Mouse (Mus musculus) heart, embryonic 10.5 days (tissue): ENCODE results near the gene Dpep2nb. TPM values are rescaled to one million over a fixed set of nuclear protein-coding genes. Genes with fewer than 3 reads are reported as not detected.

Experiments
- DNase-seq: peaks from one replicate; pipeline ENCODE4 v3.0.0-alpha.2; 2017; ENCODE audit warnings: low spot score
- H3K27ac ChIP-seq: fragments of 300-500 bp; sonication (generic); 2 replicates; pipeline ENCODE4 v1.5.1; 2016; ENCODE audit warnings: mild to moderate bottlenecking
- H3K27me3 ChIP-seq: fragments of 300-500 bp; sonication (generic); 2 replicates; pipeline ENCODE4 v1.6.1; 2016; ENCODE audit warnings: mild to moderate bottlenecking; ENCODE audit not compliant: poor library complexity, insufficient read depth, severe bottlenecking
- H3K36me3 ChIP-seq: fragments of 300-500 bp; sonication (generic); 2 replicates; pipeline ENCODE4 v1.6.1; 2016; ENCODE audit warnings: mild to moderate bottlenecking, moderate library complexity
- H3K4me1 ChIP-seq: fragments of 300-500 bp; sonication (generic); 2 replicates; pipeline ENCODE4 v1.6.1; 2016; ENCODE audit warnings: mild to moderate bottlenecking
- H3K4me3 ChIP-seq: fragments of 300-500 bp; sonication (generic); 2 replicates; pipeline ENCODE4 v1.5.1; 2016; ENCODE audit warnings: mild to moderate bottlenecking, moderate library complexity
- H3K9me3 ChIP-seq: fragments of 300-500 bp; sonication (generic); 2 replicates; pipeline ENCODE4 v1.6.1; 2016; ENCODE audit warnings: mild to moderate bottlenecking, moderate library complexity
- WGBS: fragments of 180-500 bp; shearing (Covaris S2); methylation state at CpG from one replicate; pipeline ENCODE4 v1.1.7; 2016; 5-methylcytosine and 5-hydroxymethylcytosine counted together
- polyA plus RNA-seq: library from polyadenylated mRNA; unstranded; fragments of >200 nt; fragmentation: Nextera tagmentation; extraction: Ambion mirVana; gene quantifications from 2 replicates; pipeline ENCODE4 v1.2.1, GENCODE M21; 2016

Gene Dpep2nb
- polyA plus RNA-seq, result 0.31 TPM in 1 of 2 replicates, not detected in the other

DNA sequence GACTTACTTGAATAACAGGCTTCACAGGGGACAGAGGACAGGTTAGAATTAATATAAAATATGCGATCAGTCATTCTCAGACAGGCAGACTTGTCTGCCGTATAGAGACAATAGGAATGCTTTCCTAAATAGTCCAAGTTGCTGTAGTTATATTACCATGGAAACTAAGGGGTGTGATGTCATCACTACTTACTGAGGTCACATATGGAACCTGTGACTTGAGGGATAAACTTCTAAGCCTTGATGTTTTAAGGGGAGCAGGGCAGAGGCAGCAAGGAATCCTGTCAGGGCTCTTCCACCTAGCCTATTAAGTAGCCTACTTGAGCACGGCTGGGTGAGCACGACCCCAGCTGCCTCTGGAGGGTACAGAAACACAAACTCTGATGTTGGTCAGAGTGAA lies at the start of gene Dpep2nb:
Gene Dpep2nb, minus strand, starts transcription at position 101 of the 400 bp plus-strand sequence.
- H3K36me3 ChIP-seq, result 0 out of 2 replicates have a peak, but pooled peaks cover 4% of the 10 kb centered on the region
- H3K27me3 ChIP-seq, result no peaks in the 10 kb centered on the region
- H3K4me1 ChIP-seq, result peaks cover 13% of the 10 kb centered on the region
- DNase-seq, result no peak
- no peak within 1 kb of the TSS for H3K27ac ChIP-seq
- no peaks in the 10 kb centered on the region for H3K9me3 ChIP-seq
- 82% methylated on average over 4 of the region's 4 CpGs for WGBS
- H3K4me3 ChIP-seq, result no peak within 1 kb of the TSS

DNA sequence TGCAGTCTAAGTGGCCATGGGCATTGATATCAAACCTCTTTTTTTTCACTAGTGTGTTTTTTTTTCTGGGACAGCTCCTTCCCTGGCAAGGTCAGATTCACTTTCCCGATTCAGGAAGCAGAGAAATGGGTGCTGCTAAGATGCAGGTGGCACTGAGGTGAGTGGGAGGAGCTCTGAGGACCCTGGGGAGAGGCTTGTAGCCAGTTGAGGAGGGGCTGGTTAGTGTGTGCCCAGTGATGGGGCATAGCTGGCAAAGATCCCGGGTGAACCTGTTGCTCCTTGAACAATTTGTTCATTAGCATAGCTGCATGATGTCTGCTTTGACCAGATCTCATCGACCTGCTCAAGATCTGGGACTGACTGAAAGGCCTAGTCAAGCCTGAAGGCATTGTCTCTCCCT lies 49.3 kb upstream of the Dpep2nb start:
- Histone ChIP-seq H3K27ac (no peak overlapping the region), H3K27me3 (no peaks in the 10 kb centered on the region), H3K4me1 (peaks cover 16% of the 10 kb centered on the region), H3K9me3 (no peaks in the 10 kb centered on the region), H3K4me3 (no peak overlapping the region), H3K36me3 (peaks cover 44% of the 10 kb centered on the region)
- 60% methylated on average over 3 of the region's 3 CpGs for WGBS
- no peak for DNase-seq

DNA sequence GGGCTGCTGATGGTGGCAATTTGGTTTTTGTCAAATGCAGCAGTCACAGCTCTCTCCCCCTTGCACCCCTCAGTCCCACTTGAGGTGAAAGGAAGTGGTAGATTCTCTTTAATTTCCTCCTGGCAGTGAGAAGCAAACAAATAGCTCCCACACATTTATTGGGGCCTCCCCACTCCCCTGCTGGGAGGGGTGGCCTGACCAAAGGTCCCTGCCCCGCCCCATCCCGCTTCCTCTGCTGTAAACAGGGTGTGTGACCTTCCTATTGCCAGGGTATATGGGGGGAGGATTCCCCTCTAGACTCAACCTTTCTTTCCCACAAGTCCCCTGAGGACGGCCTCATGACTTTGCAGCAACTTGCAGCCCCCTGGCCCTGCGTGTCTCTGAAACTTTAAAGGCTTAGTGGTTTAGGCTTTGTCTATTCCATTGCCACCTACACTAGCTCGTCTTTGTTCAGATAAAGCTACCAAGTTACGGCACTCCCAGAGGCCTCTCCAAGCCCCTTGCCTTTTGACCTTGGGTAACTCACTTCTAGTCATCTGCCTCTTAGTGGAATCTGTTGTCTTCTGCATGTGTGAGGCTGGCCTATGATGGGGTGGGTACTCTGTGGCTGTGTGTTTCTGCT lies 48.5 kb upstream of the Dpep2nb start:
- H3K27me3 ChIP-seq, result no peaks in the 10 kb centered on the region
- H3K4me3 ChIP-seq, result no peak overlapping the region
- no peak for DNase-seq
- peaks cover 16% of the 10 kb centered on the region for H3K4me1 ChIP-seq
- no peaks in the 10 kb centered on the region for H3K9me3 ChIP-seq
- peaks cover 49% of the 10 kb centered on the region for H3K36me3 ChIP-seq
- no peak overlapping the region; the same call in 1 of the 2 replicates for H3K27ac ChIP-seq
- WGBS, result 62% methylated on average over 6 of the region's 6 CpGs

DNA sequence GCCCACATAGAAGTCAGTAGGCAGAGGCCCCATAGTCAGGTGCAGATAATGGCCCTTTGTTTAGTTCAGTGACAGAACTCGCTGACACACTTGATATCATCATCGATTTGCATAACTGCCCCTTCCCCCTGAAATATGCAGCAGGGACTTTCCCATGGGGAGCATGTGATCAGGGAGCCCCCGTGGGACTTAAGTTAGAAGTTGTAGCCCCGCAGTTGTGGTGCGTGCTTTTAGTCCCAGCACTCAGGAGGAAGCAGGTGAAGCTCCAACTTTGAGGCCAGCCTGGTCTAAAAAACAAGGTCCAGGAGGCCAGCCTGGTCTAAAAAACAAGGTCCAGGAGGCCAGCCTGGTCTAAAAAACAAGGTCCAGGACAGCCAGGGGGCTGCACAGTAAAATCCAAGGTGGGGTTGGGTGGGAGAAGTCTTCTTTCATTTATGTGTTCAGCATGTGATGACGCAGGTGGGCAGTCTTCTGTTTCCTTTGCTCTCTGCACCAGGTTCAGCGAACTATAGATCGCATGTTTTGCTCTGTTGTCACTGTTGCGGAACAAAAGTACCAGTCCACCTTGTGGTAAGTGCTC lies 46.8 kb upstream of the Dpep2nb start:
- no peak for DNase-seq
- peaks cover 5% of the 10 kb centered on the region; the same call in 1 of the 2 replicates for H3K4me1 ChIP-seq
- H3K27ac ChIP-seq, result no peak overlapping the region
- no peak overlapping the region for H3K4me3 ChIP-seq
- 87% methylated on average over 9 of the region's 9 CpGs for WGBS
- no peaks in the 10 kb centered on the region for H3K9me3 ChIP-seq
- H3K27me3 ChIP-seq, result no peaks in the 10 kb centered on the region
- H3K36me3 ChIP-seq, result peaks cover 54% of the 10 kb centered on the region

DNA sequence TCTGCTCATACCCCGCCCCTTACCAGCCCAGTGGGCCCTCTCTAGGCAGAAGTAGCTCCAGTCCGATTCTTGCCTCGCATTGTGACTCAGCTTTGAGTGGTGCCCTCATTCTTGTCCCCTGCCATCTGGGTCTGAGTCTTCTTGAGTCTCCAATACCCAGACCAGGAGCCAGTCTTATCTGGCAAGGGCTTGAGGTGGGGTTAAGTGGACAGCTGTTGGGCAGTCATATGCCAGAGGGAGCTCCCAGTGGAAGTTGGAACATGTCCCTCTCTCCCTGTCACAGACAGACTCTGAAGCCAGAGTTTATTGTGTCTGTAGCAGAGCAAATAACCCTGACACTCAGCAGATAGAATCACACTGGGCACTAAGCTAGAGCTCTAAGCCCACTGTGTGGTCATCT lies 45.3 kb upstream of the Dpep2nb start:
- H3K36me3 ChIP-seq, result peaks cover 62% of the 10 kb centered on the region
- no peak for DNase-seq
- no peak overlapping the region for H3K27ac ChIP-seq
- H3K4me1 ChIP-seq, result peaks cover 9% of the 10 kb centered on the region; the same call in 1 of the 2 replicates
- H3K9me3 ChIP-seq, result no peaks in the 10 kb centered on the region
- 86% methylated on average over 3 of the region's 3 CpGs for WGBS
- H3K27me3 ChIP-seq, result no peaks in the 10 kb centered on the region
- H3K4me3 ChIP-seq, result no peak overlapping the region

DNA sequence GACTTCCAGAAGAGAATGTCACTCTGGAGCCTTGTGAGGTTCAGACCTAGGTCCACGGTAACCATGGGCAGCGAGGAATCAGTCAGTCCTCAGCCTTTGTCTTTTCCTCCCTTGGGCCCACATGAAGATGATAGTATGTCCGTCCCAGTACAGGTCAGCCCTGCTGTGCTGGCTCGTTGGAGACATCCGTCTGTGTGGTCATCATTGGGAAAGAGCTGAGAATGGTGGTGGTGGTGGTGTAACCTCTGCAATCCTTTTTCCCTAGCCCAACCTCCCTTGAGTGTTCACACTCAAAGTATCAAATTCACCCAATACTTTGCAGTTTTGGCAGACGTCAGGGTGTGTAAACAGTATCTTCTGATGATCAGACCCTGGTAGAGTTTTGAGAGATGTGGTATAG lies 44.1 kb upstream of the Dpep2nb start:
- Histone ChIP-seq H3K9me3 (no peaks in the 10 kb centered on the region), H3K27ac (no peak overlapping the region), H3K36me3 (peaks cover 65% of the 10 kb centered on the region), H3K27me3 (no peaks in the 10 kb centered on the region), H3K4me3 (no peak overlapping the region), H3K4me1 (peaks cover 9% of the 10 kb centered on the region; the same call in 1 of the 2 replicates)
- 86% methylated on average over 6 of the region's 6 CpGs for WGBS
- no peak for DNase-seq

DNA sequence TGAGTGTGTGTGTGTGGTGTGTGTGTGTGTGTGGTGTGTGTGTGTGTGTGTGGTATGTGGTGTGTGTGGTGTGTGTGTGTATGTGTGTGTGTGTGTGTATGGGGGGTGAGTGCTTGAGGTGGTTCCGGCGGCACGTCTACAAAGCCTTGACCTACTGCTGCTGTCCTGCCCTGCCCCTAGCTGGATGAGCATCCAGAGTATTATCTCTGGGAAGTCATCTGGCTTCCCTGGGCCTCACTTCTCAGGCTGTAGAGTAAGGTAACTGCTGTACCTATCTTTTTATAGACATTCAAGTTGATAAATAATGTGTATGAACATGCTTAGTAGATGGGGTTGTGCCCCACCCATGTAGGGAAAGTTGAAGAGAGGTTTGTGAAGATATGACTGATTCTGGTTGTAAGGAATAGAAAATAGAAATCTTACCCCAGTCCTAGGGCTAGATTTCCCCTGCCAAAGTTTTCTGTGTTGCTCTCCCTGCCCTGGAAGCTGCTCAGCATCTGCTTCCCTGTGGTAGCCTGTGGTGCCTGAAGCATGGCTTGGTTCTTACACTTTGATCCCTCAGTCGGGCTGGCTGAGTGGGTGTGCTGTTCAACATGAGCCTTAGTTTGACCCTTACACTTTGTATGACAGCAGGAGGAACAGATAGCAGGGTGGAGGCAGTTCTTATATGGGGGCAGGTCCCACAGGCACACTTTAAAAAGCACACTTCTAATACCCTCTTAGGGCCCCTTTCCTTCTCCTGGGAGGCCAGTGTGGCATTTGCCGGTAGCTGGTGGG lies 42.3 kb upstream of the Dpep2nb start:
- Histone ChIP-seq H3K27ac (no peak overlapping the region), H3K36me3 (peaks cover 51% of the 10 kb centered on the region), H3K27me3 (no peaks in the 10 kb centered on the region), H3K4me1 (0 out of 2 replicates have a peak, but pooled peaks cover 4% of the 10 kb centered on the region), H3K9me3 (no peaks in the 10 kb centered on the region), H3K4me3 (no peak overlapping the region)
- 73% methylated on average over 5 of the region's 5 CpGs for WGBS
- DNase-seq, result no peak

DNA sequence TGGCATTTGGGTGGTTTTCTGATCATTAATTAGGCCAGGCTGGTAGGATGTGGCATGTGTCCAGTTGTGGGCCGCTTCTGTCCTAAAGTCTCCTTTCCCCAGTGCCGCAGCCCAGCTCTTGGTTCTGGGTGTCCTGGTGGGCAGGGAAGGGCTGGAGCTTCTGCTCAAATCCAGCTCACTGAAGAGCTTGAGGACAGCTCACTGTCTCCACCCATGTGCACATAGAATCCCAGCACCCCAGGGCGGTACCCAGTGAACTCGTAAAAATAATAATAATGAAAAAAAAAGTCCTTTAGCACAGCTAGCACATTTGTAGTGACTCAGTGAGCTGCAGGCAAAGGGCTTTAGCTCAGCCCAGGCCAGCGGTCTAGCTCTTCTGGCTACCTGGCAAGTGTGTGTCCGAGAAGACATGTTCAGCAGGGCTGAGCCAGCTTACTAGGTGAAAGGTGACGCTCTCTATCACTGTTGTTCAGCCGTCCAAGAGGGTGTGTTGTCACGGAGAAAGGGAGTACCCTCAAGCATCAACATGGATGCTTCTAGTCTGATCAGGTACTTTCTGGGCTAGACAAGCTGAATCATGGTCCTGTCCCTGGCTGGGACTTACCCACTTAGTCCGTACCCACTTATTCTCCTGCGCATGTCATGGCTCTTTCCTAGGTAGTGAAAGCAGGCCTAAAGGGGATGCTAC lies 41.2 kb upstream of the Dpep2nb start:
- WGBS, result 90% methylated on average over 11 of the region's 11 CpGs
- no peak for DNase-seq
- H3K9me3 ChIP-seq, result no peaks in the 10 kb centered on the region
- H3K4me1 ChIP-seq, result 0 out of 2 replicates have a peak, but pooled peaks cover 4% of the 10 kb centered on the region
- no peaks in the 10 kb centered on the region for H3K27me3 ChIP-seq
- no peak overlapping the region for H3K27ac ChIP-seq
- H3K36me3 ChIP-seq, result peaks cover 43% of the 10 kb centered on the region
- no peak overlapping the region for H3K4me3 ChIP-seq

DNA sequence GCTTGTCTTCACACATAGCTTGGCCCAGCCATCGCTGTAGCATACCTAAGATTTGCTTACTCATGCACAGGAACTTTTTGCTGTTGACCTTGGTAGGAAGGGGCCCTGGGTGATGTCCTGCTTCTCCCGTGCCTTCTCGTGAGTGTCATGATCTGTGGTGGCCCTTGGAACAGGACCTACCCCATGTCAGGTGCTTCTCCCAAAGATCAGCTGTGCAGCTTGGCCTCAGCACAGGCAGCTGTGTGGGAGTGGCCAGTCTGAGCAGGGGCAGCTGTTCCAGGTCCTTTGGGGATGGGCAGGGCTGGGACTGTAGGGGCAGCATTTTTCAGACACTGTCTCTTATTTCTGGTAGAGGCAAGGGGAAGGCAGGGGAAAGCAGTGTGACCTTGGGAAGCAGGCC lies 38.4 kb upstream of the Dpep2nb start:
- Histone ChIP-seq H3K27me3 (no peaks in the 10 kb centered on the region), H3K27ac (no peak overlapping the region), H3K36me3 (peaks cover 23% of the 10 kb centered on the region; the same call in 1 of the 2 replicates), H3K4me3 (no peak overlapping the region), H3K9me3 (no peaks in the 10 kb centered on the region), H3K4me1 (peaks cover 8% of the 10 kb centered on the region; the same call in 1 of the 2 replicates)
- DNase-seq, result no peak
- WGBS, result 78% methylated on average over 3 of the region's 3 CpGs

DNA sequence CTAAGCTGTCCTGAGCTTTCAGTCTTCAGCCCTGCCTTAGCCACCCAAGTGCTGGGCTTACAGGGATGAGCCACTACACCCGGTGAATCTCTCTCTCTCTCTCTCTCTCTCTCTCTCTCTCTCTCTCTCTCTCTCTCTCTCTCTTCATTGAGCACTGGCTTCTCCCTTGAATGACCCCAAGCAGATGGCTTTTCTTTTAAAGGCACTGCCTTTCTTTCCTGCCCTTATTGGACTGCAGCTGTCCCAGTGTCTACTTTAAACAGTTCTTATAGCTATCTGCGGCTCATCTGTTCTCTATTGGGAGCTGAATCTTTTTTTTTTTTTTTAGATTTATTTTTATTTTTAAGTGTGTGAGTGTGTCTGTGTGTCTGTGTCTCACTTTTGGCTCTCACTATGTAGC lies 37.3 kb upstream of the Dpep2nb start:
- Histone ChIP-seq H3K9me3 (no peaks in the 10 kb centered on the region), H3K4me1 (peaks cover 8% of the 10 kb centered on the region; the same call in 1 of the 2 replicates), H3K27me3 (no peaks in the 10 kb centered on the region), H3K4me3 (no peak overlapping the region), H3K36me3 (peaks cover 19% of the 10 kb centered on the region; the same call in 1 of the 2 replicates), H3K27ac (no peak overlapping the region)
- no peak for DNase-seq
- 78% methylated on average over 2 of the region's 2 CpGs for WGBS

DNA sequence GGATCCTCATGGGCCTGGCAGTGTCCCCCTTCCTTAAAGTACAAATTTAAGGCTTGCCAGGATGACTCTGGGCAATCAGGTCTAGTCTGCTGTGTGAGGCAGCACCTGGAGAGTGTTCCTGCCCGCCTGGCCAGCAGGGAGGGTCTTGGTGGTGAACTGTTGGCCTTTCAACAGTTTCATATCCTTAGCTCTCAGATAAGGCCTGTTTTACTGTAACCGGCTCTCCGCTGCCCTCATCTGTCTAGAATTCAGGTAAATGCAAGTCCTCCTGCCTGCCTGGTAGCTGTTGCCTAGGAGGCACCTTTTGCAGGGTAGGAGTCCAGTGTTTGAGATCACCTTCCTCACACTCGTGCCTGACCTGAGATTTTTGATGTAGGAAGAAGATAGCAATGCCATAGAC lies 34.4 kb upstream of the Dpep2nb start:
- Histone ChIP-seq H3K4me3 (no peak overlapping the region), H3K9me3 (no peaks in the 10 kb centered on the region), H3K4me1 (peaks cover 4% of the 10 kb centered on the region; the same call in 1 of the 2 replicates), H3K27me3 (no peaks in the 10 kb centered on the region), H3K27ac (no peak overlapping the region), H3K36me3 (peaks cover 14% of the 10 kb centered on the region; the same call in 1 of the 2 replicates)
- no peak for DNase-seq
- WGBS, result 53% methylated on average over 4 of the region's 4 CpGs

DNA sequence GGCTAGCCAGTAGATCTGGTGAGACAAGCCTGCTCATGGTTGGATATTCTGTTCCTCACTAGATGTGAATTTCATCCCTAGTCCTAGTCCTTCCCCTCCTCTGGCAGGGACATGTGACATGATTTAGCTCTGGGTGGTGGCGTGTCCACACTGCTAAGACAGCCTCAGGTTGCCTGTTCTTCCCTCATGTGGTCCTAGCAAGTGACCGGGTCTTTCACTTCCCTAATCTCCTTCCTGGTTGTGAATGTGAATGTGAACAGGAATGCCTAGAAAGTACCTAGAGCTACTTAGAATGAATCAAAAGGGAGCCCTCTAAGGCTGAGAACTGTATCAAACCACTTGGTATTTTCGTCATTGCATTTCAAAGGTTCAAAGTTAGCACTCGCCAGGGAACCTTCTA lies 33.8 kb upstream of the Dpep2nb start:
- H3K27ac ChIP-seq, result no peak overlapping the region
- H3K4me1 ChIP-seq, result peaks cover 4% of the 10 kb centered on the region; the same call in 1 of the 2 replicates
- WGBS, result 77% methylated on average over 4 of the region's 4 CpGs
- H3K9me3 ChIP-seq, result no peaks in the 10 kb centered on the region
- no peak overlapping the region for H3K4me3 ChIP-seq
- peaks cover 12% of the 10 kb centered on the region; the same call in 1 of the 2 replicates for H3K36me3 ChIP-seq
- H3K27me3 ChIP-seq, result no peaks in the 10 kb centered on the region
- no peak for DNase-seq
